Mouse (Mus musculus) midbrain, embryonic 16.5 days (tissue): ENCODE results near the gene Inka2. TPM values are rescaled to one million over a fixed set of nuclear protein-coding genes. Genes with fewer than 3 reads are reported as not detected.

ENCODE experiments used
- ATAC-seq: fragments of 200-750 bp; cut with Nextera tagmentation; 2 replicates; pipeline ENCODE4 v1.8.0; 2017; ENCODE audit warnings: moderate TSS enrichment
- H3K27ac ChIP-seq: fragments of 300-500 bp; sonication (generic); 2 replicates; pipeline ENCODE4 v1.5.1; 2014; ENCODE audit warnings: mild to moderate bottlenecking, low read length, mixed read lengths
- H3K27me3 ChIP-seq: fragments of 300-500 bp; sonication (generic); 2 replicates; pipeline ENCODE4 v1.6.1; 2014; ENCODE audit warnings: low read depth, low read length, mixed read lengths; ENCODE audit not compliant: control insufficient read depth, insufficient read depth
- H3K36me3 ChIP-seq: fragments of 300-500 bp; sonication (generic); 2 replicates; pipeline ENCODE4 v1.6.1; 2014; ENCODE audit warnings: mild to moderate bottlenecking, low read length, moderate library complexity, mixed read lengths; ENCODE audit not compliant: control insufficient read depth, insufficient read depth
- H3K4me1 ChIP-seq: fragments of 300-500 bp; sonication (generic); 2 replicates; pipeline ENCODE4 v1.6.1; 2014; ENCODE audit warnings: mild to moderate bottlenecking, low read length, mixed read lengths; ENCODE audit not compliant: control insufficient read depth, insufficient read depth
- H3K4me2 ChIP-seq: fragments of 300-500 bp; sonication (generic); 2 replicates; pipeline ENCODE4 v1.6.1; 2014; ENCODE audit warnings: mild to moderate bottlenecking, low read length, mixed read lengths
- H3K4me3 ChIP-seq: fragments of 300-500 bp; sonication (generic); 2 replicates; pipeline ENCODE4 v1.5.1; 2014; ENCODE audit warnings: low read depth, mild to moderate bottlenecking, low read length, moderate library complexity, mixed read lengths
- H3K9ac ChIP-seq: fragments of 300-500 bp; sonication (generic); 2 replicates; pipeline ENCODE4 v1.6.1; 2014; ENCODE audit warnings: low read depth, low read length, mixed read lengths
- H3K9me3 ChIP-seq: fragments of 300-500 bp; sonication (generic); replicated peaks from 2 replicates; pipeline ENCODE4 v1.6.1; 2014; ENCODE audit warnings: mild to moderate bottlenecking, low read length, mixed read lengths; ENCODE audit not compliant: control insufficient read depth, poor library complexity, severe bottlenecking
- WGBS: fragments of 180-500 bp; shearing (Covaris S2); extraction: QIAGEN DNeasy Blood & Tissue Kit; methylation state at CpG from one replicate; pipeline ENCODE4 v1.1.7; 2014; 5-methylcytosine and 5-hydroxymethylcytosine counted together
- polyA plus RNA-seq: library from polyadenylated mRNA; unstranded; fragments of >200 nt; fragmentation: Nextera tagmentation; extraction: Ambion mirVana; gene quantifications from 2 replicates; pipeline ENCODE4 v1.2.1, GENCODE M21; 2015

Inka2 gene
- polyA plus RNA-seq, 1 experiment from 2014 or later, result 7.0 TPM

- ATAC-seq, result no peak
- Histone ChIP-seq H3K9me3 (no peaks in the 10 kb centered on the region), H3K27ac (no peak overlapping the region), H3K4me1 (peaks cover 4% of the 10 kb centered on the region; the same call in 1 of the 2 replicates), H3K27me3 (no peaks in the 10 kb centered on the region), H3K4me2 (no peak overlapping the region), H3K36me3 (no peaks in the 10 kb centered on the region), H3K9ac (no peak overlapping the region), H3K4me3 (no peak overlapping the region)
- WGBS, result 66% methylated on average over 18 of the region's 18 CpGs
These were observed 12.1 kb downstream of the Inka2 start for GRCm38 (mm10) chr3:105716353-105717000.

- Histone ChIP-seq H3K9me3 (no peaks in the 10 kb centered on the region), H3K4me1 (peaks cover 4% of the 10 kb centered on the region; the same call in 1 of the 2 replicates), H3K36me3 (no peaks in the 10 kb centered on the region), H3K4me3 (no peak overlapping the region), H3K9ac (no peak overlapping the region), H3K27ac (no peak overlapping the region), H3K27me3 (no peaks in the 10 kb centered on the region), H3K4me2 (no peak overlapping the region)
- WGBS, result 57% methylated on average over 11 of the region's 11 CpGs
- no peak for ATAC-seq
These were observed 13.6 kb downstream of the Inka2 start for GRCm38 (mm10) chr3:105717856-105718555.

- ATAC-seq, result no peak
- H3K27ac ChIP-seq, result no peak overlapping the region
These were observed 14.3 kb downstream of the Inka2 start for GRCm38 (mm10) chr3:105718746-105719145.

GRCm38 (mm10) chr3:105719979-105720378, 15.6 kb downstream of the Inka2 start:
- ATAC-seq, result no peak
- Histone ChIP-seq H3K27ac (no peak overlapping the region), H3K4me3 (no peak overlapping the region), H3K36me3 (no peaks in the 10 kb centered on the region), H3K9ac (no peak overlapping the region), H3K9me3 (no peaks in the 10 kb centered on the region), H3K4me2 (no peak overlapping the region), H3K4me1 (no peaks in the 10 kb centered on the region), H3K27me3 (no peaks in the 10 kb centered on the region)
- WGBS, result 80% methylated on average over 4 of the region's 4 CpGs

More at GRCm38 (mm10) chr3:105718746-105719145, 14.3 kb downstream of the Inka2 start:
- Histone ChIP-seq H3K9ac (no peak overlapping the region), H3K27me3 (no peaks in the 10 kb centered on the region), H3K9me3 (no peaks in the 10 kb centered on the region), H3K4me2 (no peak overlapping the region), H3K4me1 (peaks cover 4% of the 10 kb centered on the region; the same call in 1 of the 2 replicates), H3K36me3 (no peaks in the 10 kb centered on the region), H3K4me3 (no peak overlapping the region)
- WGBS, result 56% methylated on average over 4 of the region's 4 CpGs

GRCm38 (mm10) chr3:105720514-105720913, 16.1 kb downstream of the Inka2 start:
- H3K27me3 ChIP-seq, result no peaks in the 10 kb centered on the region
- H3K36me3 ChIP-seq, result no peaks in the 10 kb centered on the region
- H3K27ac ChIP-seq, result no peak overlapping the region
- no peak overlapping the region for H3K4me3 ChIP-seq
- no peak overlapping the region for H3K9ac ChIP-seq
- 75% methylated on average over 4 of the region's 4 CpGs for WGBS
- no peaks in the 10 kb centered on the region for H3K4me1 ChIP-seq
- H3K4me2 ChIP-seq, result no peak overlapping the region
- ATAC-seq, result no peak
- H3K9me3 ChIP-seq, result no peaks in the 10 kb centered on the region

GRCm38 (mm10) chr3:105721681-105722201, 17.3 kb downstream of the Inka2 start:
- Histone ChIP-seq H3K9ac (no peak overlapping the region), H3K9me3 (no peaks in the 10 kb centered on the region), H3K4me1 (no peaks in the 10 kb centered on the region), H3K36me3 (no peaks in the 10 kb centered on the region), H3K4me3 (no peak overlapping the region), H3K27me3 (no peaks in the 10 kb centered on the region), H3K4me2 (no peak overlapping the region), H3K27ac (no peak overlapping the region)
- peak; percentile 18; the same call in 1 of the 2 replicates for ATAC-seq
- 75% methylated on average over 2 of the region's 2 CpGs for WGBS

- no peak overlapping the region for H3K27ac ChIP-seq
- H3K9me3 ChIP-seq, result no peaks in the 10 kb centered on the region
- no peak for ATAC-seq
- no peak overlapping the region for H3K4me2 ChIP-seq
- WGBS, result 90% methylated on average over 3 of the region's 3 CpGs
- no peak overlapping the region for H3K4me3 ChIP-seq
- H3K4me1 ChIP-seq, result no peaks in the 10 kb centered on the region
- H3K27me3 ChIP-seq, result no peaks in the 10 kb centered on the region
- H3K36me3 ChIP-seq, result no peaks in the 10 kb centered on the region
- no peak overlapping the region for H3K9ac ChIP-seq
These were observed 18.1 kb downstream of the Inka2 start for GRCm38 (mm10) chr3:105722510-105722909.

GRCm38 (mm10) chr3:105726037-105726436, 21.6 kb downstream of the Inka2 start:
- ATAC-seq, result no peak
- Histone ChIP-seq H3K27ac (no peak overlapping the region), H3K4me1 (no peaks in the 10 kb centered on the region), H3K27me3 (no peaks in the 10 kb centered on the region), H3K4me3 (no peak overlapping the region), H3K36me3 (no peaks in the 10 kb centered on the region), H3K9me3 (no peaks in the 10 kb centered on the region), H3K4me2 (no peak overlapping the region), H3K9ac (no peak overlapping the region)
- 0% methylated on average over 1 of the region's 1 CpGs for WGBS

GRCm38 (mm10) chr3:105732360-105732759, 28.0 kb downstream of the Inka2 start:
- Histone ChIP-seq H3K4me3 (no peak overlapping the region), H3K27ac (no peak overlapping the region), H3K4me2 (no peak overlapping the region), H3K9ac (no peak overlapping the region), H3K36me3 (peaks cover 6% of the 10 kb centered on the region), H3K4me1 (no peaks in the 10 kb centered on the region), H3K9me3 (no peaks in the 10 kb centered on the region), H3K27me3 (no peaks in the 10 kb centered on the region)
- ATAC-seq, result no peak
- 94% methylated on average over 4 of the region's 4 CpGs for WGBS
